Mouse (Mus musculus): ENCODE data around the gene Gm16253.

GRCm38 (mm10) chr3:96602704-96603084 lies 25.9 kb downstream of the Gm16253 start:
- TF ChIP-seq CTCF (IDR thresholded peaks at IDR 0.05; ENCODE audit: control insufficient read depth, insufficient read depth, low read length) (no peak), POLR2A (IDR thresholded peaks at IDR 0.05; ENCODE audit: borderline replicate concordance, control insufficient read depth, low read depth, low read length) (no peak)

All from bone marrow, adult 2 months (tissue).